Mouse (Mus musculus) kidney, adult 2 months (tissue): ENCODE results near the gene H1foo.

ENCODE experiments used
- CTCF ChIP-seq: fragments of 200-500 bp; conservative IDR thresholded peaks from 2 replicates; pipeline ENCODE4 v1.5.1; 2011; ENCODE audit warnings: low read depth, mild to moderate bottlenecking, control low read depth, low read length, moderate library complexity, mixed read lengths; ENCODE audit not compliant: insufficient read depth, insufficient read length
- POLR2A ChIP-seq: fragments of 200-500 bp; IDR thresholded peaks from one replicate; pipeline ENCODE4 v1.6.1; 2011; ENCODE audit warnings: low read depth, low read length, control low read depth

DNA sequence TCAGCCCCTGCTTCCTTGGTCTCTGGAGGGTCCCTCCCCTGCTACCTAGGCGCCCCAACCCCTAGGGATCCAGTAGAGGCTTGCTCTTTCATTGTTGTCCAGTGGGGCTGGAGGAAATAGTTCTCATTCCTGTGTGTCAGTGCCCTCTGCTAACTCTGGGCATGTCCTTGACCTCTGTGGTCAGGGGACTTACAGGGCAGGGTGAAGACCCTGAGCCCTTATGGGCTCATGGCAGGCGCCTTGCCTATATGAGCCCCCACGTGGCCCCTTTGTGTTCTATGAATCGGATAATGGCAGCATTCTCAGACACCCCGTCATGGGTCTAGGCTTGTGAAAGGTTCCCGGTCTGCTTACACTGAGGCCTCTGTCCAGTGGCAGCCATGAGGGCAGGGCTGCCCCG is 54.0 kb downstream of the H1foo start:
- TF ChIP-seq CTCF (no peak), POLR2A (no peak)
